Mouse (Mus musculus): Measurements from ENCODE around the gene Acap1.
"Not testable (repeated sequence)": the region's sequence is repeated elsewhere in the genome, so short reads cannot be mapped to it uniquely, and the experiment has no call there.

The Acap1 gene

DNA sequence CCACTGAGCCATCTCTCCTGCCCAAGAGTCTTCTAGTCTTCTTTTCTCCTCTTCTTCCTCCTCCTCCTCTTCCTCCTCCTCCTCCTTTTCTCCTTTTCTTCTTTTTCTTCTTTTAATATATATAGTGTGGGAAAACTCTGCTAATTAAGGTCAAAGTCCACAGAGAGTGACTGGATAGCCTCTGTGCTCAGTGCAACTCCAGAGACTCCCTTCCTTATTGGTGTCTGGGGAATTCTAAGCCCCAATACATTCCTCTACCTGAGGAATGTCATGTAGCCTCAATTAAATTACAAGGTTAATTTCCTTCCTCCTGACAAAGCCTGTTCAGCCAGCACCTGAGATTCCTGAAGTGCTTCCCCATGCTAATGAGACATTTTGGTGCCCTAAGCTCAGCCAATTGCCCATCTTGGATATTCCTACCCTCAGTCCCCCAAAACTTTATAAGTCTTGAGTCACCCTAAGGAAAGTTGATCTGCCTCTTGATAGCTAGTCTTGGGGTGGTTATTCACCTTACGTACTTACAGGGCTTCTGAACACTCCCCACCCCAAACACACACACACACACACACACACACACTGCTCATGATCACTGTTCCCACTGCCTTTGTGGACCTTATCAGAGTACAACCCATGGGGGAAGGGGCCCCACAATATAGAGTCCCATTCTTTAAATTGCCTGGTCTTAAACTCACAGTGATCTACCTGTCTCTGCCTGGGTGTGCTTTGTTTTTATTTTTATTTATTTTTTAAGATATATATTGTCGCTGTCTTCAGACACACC, 24.9 kb downstream of the Acap1 start:
- DNase-seq, result no peak

DNA sequence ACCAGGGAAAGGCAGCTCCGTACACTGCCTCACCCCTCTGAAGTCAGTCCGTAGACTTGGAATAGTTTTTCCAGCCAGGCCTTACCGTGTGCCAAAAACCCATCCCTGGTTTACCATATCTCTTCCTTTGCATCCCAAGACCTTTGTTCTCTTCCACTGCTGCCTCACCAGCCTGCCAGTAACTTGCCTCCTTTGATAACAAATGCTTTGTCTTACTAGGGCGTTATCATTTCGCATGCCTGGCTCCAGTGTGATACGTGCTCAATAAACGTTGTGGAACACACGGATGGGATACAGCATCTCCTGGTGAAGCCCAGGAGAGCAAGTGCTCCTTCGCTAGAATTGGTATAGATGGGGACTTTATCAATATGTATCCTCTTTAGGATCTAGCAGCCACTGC, 28.0 kb downstream of the Acap1 start:
- DNase-seq, result no peak

DNA sequence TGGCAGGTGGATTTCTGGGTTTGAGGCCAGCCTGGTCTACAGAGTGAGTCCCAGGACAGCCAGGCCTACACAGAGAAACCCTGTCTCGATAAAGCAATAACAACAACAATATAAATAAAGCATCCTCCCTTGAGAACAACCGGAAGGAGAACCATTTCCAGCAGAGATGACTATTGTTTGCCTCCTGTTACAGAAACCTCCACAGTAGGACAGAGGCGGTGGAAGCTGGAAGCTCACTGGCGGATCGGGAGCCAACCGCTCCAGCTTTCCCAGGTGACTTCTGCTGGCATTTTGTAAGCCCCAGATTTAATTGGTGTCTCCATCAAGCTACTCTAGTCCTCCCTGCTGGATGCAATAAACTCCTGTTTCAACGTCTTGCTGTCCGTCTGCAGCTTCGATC, 29.8 kb downstream of the Acap1 start:
- no peak for DNase-seq

GRCm38 (mm10) chr11:69864138-69864860, 31.0 kb downstream of the Acap1 start:
- DNase-seq, result no peak

GRCm38 (mm10) chr11:69863729-69864128, 31.6 kb downstream of the Acap1 start:
- not testable (repeated sequence) for DNase-seq

DNA sequence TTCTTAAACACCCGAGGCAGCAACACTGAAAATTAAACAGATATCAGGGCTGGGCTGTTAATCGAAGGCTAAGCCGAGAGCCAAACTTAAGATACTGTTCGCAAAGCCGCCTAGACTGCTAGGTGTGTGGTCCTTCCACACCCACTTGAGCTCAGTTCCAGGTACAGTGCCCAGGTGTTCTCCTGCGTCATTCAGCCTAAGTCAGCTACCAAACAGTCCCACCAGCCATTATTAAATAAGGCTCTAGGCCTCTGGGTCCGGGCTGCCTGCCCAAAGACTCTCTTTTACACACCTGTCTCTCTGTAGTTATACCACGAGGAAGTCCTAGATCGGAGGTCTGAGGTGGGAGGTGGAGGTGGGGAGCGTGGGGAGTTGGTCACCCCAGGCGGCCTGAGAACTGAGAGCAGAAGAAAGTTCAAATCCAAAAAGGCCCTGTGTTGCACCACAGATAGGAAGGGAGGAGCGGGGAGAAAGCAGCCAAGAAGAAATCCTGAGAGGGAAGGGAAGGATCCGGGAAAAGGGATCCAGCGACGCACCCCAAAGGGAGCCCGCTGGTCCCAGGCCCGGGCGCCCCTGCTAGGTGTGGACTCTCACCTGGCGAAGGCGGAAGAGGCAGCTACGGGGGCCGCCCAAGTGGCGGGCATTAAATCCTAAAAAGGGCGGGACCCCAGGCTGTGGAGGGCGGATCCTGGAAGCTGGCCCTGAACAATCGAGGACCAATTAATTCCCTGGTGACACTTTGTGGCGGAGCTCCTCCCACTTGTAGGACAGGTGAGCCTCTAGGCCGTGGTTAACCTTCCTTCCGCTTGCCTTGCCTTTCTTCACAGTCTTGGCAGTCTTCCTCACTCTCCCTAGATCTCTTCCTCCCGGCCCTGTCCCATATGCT, 37.0 kb downstream of the Acap1 start, which contains the start of gene Tnk1:
Gene Tnk1, minus strand, starts transcription at position 618 of the 886 bp plus-strand sequence.
- peak; percentile 66 to 79 for DNase-seq

DNA sequence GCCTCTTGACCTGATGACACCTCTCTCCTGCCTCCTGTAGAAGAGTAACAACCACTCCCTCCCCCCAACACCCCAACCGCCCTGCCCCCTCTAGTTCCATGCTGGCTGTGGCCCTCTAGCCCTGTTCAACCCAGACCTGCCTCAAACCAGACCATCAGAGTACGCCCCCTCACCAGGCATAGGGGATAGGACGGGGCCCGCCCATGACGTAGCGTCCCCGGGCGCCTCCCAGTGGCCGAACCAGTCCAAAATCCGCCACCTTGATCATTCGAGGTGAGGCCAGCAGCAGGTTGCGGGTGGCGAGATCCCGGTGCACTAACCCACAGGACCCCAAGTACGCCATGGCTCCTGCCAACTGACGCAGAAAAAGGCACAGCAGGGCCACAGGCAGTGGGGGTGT, 40.0 kb downstream of the Acap1 start:
- peak in 1 of 2 experiments; percentile 66 for DNase-seq

GRCm38 (mm10) chr11:69854680-69855079, 40.7 kb downstream of the Acap1 start:
- DNase-seq, result no peak

DNA sequence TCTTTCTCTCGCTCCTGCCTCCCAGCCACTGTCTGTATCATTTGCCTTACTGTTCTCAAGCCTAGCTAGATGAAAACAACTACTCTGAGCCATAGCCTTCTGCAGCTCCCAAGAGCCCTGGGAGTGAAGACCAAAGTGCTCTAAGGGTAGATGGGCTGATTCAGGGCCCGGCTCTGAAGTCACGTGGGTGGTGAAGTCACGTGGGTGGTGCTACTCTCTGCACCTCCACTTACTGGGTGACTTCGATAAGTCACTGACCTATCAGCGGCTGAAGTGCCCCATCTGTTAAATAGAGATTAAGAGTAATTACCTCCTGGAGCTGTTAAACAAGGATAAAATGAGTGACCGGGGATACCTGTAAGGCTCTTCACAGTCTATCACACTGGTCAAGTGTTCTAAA, 41.3 kb downstream of the Acap1 start:
- no peak for DNase-seq

DNA sequence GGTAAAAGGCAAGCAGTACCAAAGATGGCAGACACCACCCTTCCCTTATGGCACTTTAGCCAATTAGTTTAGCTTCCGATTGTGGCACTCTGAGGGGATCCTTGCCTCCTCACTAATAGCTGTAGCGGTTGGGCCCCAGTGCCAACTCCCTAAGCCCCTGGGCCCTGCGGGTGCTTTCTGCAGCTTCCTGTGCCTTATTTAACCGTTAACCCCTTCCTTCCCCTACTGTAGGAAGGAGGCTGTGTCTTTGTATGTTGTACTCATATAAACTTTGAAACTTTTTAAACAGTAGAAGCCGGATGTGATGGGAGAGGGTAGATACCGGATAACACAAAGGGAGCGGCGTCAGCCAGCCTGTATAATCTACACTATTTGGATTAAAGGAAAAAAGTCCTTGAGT, 44.6 kb downstream of the Acap1 start:
- no peak for DNase-seq

DNA sequence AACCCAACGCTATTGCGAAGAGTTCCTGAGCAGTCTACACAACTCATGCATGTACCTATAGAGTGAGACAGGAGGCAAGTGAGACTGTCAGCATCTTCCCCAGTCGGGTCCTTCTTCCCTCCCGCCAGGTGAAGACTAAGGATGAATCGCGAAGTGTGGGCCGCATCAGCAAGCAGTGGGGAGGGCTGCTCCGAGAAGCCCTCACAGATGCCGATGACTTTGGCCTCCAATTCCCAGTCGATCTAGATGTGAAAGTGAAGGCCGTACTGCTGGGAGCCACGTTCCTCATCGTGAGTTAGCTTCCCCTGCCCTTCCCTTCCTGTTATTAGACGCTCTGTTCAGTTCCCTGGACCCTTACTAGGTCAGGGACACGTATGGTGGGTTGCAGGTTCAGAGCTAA, 45.5 kb downstream of the Acap1 start:
- DNase-seq, result no peak

DNA sequence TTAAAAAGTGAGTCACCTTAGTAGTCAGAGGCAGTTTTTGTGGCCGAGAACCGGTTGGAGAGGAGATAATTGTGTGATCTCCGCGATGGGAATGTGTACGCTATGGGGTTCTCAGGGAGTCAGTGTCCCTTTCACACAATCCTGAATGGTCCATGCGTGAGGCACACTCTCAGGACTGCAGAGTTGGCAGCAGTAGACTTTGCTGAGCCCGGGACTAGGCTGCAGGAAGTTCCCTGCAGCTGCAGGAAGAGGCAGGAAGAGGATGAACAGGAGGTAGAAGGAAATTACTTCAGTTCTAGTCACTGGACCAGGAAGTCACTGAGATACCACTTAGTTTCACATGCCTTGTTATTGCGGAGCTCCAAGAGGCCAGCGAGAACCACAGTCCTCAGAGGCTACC, 46.2 kb downstream of the Acap1 start:
- no peak for DNase-seq

DNA sequence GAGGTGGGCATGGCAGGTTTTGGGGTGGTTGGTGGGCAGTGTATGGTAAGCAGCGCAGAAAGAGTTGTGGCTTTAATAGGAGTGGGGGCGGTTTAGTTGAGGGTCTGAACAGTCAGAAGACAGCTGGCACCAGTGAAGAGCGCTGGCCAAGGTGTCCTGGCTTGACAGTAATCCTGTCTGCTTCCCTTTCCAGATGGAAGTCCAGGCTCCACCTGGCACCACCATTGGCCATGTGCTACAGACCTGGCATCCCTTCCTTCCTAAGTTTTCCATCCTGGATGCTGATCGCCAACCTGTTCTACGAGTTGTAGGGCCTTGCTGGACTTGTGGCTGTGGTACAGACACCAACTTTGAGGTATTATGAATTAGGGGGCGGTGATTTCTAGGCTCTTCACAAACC, 47.3 kb downstream of the Acap1 start:
- DNase-seq, result no peak

DNA sequence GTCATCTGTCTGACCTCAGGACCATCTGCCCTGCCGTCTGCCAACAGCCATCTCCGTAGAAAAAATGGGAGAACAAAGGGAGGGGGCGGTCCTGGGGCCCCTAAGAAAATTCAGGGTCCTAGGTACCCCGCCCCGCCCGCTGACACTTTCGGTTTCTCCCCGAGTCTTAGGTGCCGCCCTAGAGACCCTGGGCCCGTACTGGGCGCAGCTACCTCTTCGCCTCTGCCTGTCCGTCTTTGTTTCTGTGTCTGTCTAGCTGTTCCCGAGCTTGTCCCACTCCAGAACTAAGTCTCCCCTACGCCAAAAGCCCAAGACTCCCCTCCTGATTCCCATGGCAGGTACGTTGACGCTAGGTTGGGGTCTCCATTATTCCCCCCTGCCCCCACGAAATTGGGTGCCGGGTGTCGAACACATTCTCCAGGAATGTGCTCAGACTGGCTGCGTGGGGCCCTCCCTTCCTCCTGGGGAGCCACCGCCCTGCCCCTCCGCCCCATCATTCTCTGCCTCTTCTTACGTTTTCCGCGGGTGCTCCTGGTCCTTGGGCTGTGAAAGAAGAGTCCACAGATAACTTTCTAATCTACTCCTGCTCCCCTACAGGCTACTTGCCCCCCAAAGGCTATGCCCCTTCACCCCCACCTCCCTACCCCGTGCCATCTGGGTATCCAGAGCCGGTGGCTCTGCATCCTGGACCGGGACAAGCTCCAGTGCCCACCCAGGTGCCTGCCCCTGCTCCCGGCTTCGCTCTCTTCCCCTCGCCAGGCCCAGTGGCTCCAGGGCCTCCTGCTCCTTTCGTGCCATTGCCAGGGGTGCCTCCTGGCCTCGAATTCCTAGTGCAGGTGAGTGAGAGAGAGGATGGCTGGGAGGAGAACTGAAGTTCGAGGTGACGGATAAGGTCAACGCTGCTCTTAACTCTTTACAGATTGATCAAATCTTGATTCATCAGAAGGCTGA, 48.3 kb downstream of the Acap1 start:
- DNase-seq, result peak; percentile 52 to 59

DNA sequence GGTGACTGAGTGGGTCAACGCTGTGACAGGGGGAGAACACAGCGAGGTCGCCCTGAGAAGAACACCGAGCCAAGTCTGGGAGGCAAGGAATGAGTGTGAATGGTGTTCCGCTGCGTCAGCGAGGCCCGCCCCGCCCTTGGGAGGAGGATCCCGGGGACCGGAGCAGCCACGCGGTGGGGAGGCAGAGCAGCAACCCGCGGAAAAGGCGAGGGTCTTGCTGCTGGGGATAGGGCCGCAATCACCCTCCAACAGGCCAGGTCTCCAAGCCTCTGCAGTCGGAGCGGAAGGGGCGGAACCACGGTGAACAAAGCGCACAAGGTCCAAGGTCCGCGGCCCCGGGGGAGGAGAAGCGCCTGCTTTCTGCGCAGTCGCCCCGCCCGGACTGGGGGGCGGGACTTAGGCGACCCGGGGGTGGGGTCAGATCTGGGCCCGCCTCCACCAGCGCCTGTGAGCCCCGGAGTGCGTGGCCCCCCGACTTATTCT, 49.1 kb downstream of the Acap1 start, which contains the start of gene Plscr3:
Gene Plscr3, plus strand, starts transcription at position 179 of the 483 bp plus-strand sequence.
- DNase-seq, result peak; percentile 94

DNA sequence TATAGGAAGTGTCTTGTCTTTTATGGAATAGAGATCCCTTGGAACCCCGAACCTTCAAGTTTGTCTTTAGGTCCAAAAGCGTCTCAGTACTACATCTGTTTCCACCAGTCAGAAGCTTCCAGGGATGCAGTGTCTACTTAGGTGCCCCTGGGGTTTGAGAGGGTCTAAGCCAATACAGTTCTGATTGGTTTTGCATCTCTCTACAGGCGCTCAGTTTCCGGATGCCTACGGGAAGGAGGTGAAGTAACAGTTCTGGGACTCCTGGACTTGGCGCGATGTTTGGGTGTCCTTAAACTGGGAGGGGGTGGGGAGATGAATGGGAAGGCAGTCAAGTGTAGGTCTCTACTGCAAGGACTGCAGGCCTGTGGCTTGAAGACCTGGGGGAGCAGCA, 56.6 kb downstream of the Acap1 start:
- no peak for DNase-seq

DNA sequence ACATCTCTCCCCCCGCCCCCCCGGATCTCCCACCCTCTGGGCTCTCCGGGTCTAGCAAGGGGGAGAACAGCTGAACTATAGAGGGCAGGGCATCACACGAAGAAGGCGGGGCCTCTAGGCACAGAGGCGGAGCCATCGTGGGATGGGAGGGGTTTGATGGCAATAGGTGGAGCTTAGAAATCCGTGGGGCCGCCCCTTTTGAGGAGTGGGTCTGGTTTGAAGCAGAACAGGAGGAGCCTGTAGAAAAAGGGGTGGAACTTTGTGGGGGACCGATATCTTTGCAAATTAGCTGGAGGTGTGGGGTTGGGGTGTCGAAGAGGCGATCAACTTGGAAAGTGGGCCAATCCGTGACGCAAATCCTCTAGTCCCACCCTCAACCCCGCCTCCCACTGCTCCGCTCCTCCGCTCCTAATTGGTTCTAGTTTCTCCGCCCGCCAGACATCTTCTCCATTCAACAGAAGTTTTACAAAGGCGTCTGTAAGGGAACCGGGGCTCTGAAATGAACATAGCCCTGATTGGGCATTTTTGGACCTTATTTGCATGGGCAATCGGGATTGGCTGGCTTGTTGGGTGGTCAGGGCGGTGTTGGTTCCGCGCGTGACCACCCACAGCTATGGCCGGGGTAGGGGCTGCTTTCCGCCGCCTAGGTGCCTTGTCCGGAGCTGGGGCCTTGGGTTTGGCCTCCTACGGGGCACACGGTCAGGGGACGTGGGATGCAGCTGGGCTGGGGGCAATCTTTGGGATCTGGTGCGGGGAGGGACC, 57.2 kb downstream of the Acap1 start, which contains the start of gene Tmem256:
Gene Tmem256, plus strand, starts transcription at position 563 of the 762 bp plus-strand sequence.
- DNase-seq, result peak; percentile 96 to 97

- no peak for DNase-seq
These were observed 57.8 kb downstream of the Acap1 start, which contains the start of gene Nlgn2 for GRCm38 (mm10) chr11:69837604-69837951. TSS of gene Nlgn2 (minus strand) at chr11:69837784.

DNA sequence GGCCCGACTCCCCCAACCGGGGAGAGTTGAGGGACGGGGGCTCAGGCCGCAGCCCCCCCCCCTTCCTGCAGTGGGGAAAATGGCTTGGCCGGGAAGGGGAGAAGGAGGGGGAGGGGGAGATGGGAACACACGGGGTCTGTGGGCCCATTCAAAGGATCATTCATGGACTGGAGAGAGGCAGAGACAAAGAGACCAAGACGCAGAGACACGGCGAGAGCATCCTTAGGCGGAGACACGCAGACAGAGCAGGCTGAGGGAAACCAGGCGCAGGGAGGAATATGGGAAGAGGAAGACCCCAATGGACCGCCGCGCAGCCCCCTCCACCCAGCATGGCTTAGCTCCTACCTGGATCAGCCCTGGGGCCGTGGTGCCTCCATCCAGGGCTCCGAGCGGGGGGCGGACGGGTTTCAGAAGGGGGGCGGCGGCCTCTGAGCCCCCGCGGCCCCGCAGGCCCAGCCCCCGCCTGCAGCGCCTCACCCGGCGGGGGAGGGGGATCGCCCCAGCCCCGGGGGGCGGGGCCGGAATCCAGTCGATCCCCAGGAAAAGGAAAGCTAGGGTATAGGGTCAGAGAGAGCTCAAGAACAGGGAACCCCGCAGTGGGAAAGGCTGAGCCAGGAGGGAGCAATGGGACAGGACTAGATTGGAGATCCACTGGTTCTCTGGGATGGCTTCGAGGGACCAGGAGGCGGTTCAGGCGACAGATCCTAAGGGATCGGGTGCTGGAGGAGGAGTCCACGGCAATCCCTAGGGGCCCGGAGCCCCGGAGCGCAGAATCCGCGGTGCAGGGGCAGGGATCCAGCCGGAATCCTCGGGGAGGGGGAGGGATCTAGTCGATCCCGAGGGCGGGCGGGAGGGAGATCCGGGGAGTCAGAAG, 58.4 kb downstream of the Acap1 start:
- DNase-seq, result peak; percentile 39 to 59

GRCm38 (mm10) chr11:69835966-69836335, 59.4 kb downstream of the Acap1 start:
- no peak for DNase-seq

Data from lung, postnatal 4 days (tissue).